Mouse (Mus musculus) neural tube, embryonic 12.5 days (tissue): ENCODE measurements around the gene Ccdc186. TPM values are rescaled to one million over a fixed set of nuclear protein-coding genes. Genes with fewer than 3 reads are reported as not detected.
A peak's percentile ranks its signal among the peaks of the same experiment; 100 is the strongest.
"Not testable (repeated sequence)": the region's sequence is repeated elsewhere in the genome, so short reads cannot be mapped to it uniquely, and the experiment has no call there.

Experiments
- ATAC-seq: fragments of 200-750 bp; cut with Nextera tagmentation; 2 replicates; pipeline ENCODE4 v1.8.0; 2017; ENCODE audit warnings: low read depth, mild to moderate bottlenecking, moderate TSS enrichment, moderate library complexity; ENCODE audit not compliant: low FRiP score
- H3K27ac ChIP-seq: fragments of 300-500 bp; sonication (generic); 2 replicates; pipeline ENCODE4 v1.5.1; 2016
- H3K27me3 ChIP-seq: fragments of 300-500 bp; sonication (generic); replicated peaks from 2 replicates; pipeline ENCODE4 v1.6.1; 2016; ENCODE audit warnings: mild to moderate bottlenecking
- H3K36me3 ChIP-seq: fragments of 300-500 bp; sonication (generic); 2 replicates; pipeline ENCODE4 v1.6.1; 2016; ENCODE audit warnings: mild to moderate bottlenecking
- H3K4me1 ChIP-seq: fragments of 300-500 bp; sonication (generic); 2 replicates; pipeline ENCODE4 v1.6.1; 2016
- H3K4me2 ChIP-seq: fragments of 300-500 bp; sonication (generic); replicated peaks from 2 replicates; pipeline ENCODE4 v1.6.1; 2016; ENCODE audit warnings: mild to moderate bottlenecking
- H3K4me3 ChIP-seq: fragments of 300-500 bp; sonication (generic); 2 replicates; pipeline ENCODE4 v1.5.1; 2016
- H3K9ac ChIP-seq: fragments of 300-500 bp; sonication (generic); 2 replicates; pipeline ENCODE4 v1.6.1; 2016; ENCODE audit warnings: mild to moderate bottlenecking
- H3K9me3 ChIP-seq: fragments of 300-500 bp; sonication (generic); 2 replicates; pipeline ENCODE4 v1.6.1; 2016; ENCODE audit warnings: mild to moderate bottlenecking
- WGBS: fragments of 180-500 bp; shearing (Covaris S2); methylation state at CpG from one replicate; pipeline ENCODE4 v1.1.7; 2016; 5-methylcytosine and 5-hydroxymethylcytosine counted together
- polyA plus RNA-seq: library from polyadenylated mRNA; unstranded; fragments of >200 nt; fragmentation: Nextera tagmentation; extraction: Ambion mirVana; gene quantifications from 2 replicates; pipeline ENCODE4 v1.2.1, GENCODE M21; 2016

Ccdc186 gene
- polyA plus RNA-seq, 1 experiment from 2014 or later, result 25.1 TPM

GRCm38 (mm10) chr19:56797376-56797775 is 24.6 kb downstream of the Ccdc186 start:
- Histone ChIP-seq H3K4me2 (no peak overlapping the region), H3K4me1 (no peaks in the 10 kb centered on the region), H3K9ac (no peak overlapping the region), H3K27ac (no peak overlapping the region), H3K9me3 (no peaks in the 10 kb centered on the region), H3K27me3 (no peaks in the 10 kb centered on the region), H3K36me3 (peaks cover 85% of the 10 kb centered on the region), H3K4me3 (no peak overlapping the region)
- WGBS, result 94% methylated on average over 11 of the region's 11 CpGs
- no peak for ATAC-seq

- H3K27me3 ChIP-seq, result no peaks in the 10 kb centered on the region
- no peak overlapping the region for H3K27ac ChIP-seq
- H3K9me3 ChIP-seq, result no peaks in the 10 kb centered on the region
- H3K9ac ChIP-seq, result no peak overlapping the region
- 92% methylated on average over 5 of the region's 5 CpGs for WGBS
- H3K4me1 ChIP-seq, result no peaks in the 10 kb centered on the region
- H3K4me3 ChIP-seq, result no peak overlapping the region
- H3K4me2 ChIP-seq, result no peak overlapping the region
- peaks cover 43% of the 10 kb centered on the region for H3K36me3 ChIP-seq
- ATAC-seq, result no peak
Observed at GRCm38 (mm10) chr19:56788952-56789351, 33.0 kb downstream of the Ccdc186 start.

- no peaks in the 10 kb centered on the region for H3K9me3 ChIP-seq
- H3K9ac ChIP-seq, result no peak overlapping the region
- H3K4me2 ChIP-seq, result no peak overlapping the region
- peaks cover 39% of the 10 kb centered on the region for H3K36me3 ChIP-seq
- H3K27ac ChIP-seq, result no peak overlapping the region
- H3K4me1 ChIP-seq, result no peaks in the 10 kb centered on the region
- no peak for ATAC-seq
- 87% methylated on average over 7 of the region's 7 CpGs for WGBS
- H3K27me3 ChIP-seq, result no peaks in the 10 kb centered on the region
- H3K4me3 ChIP-seq, result no peak overlapping the region
Observed at GRCm38 (mm10) chr19:56787911-56788310, 34.1 kb downstream of the Ccdc186 start.

- H3K36me3 ChIP-seq, ATAC-seq, H3K9me3 ChIP-seq, H3K4me3 ChIP-seq, H3K4me2 ChIP-seq, H3K4me1 ChIP-seq, H3K27ac ChIP-seq, H3K9ac ChIP-seq: not testable (repeated sequence)
- 94% methylated on average over 7 of the region's 7 CpGs for WGBS
- peaks cover 19% of the 10 kb centered on the region for H3K27me3 ChIP-seq
Observed at GRCm38 (mm10) chr19:56778532-56778931, 43.5 kb downstream of the Ccdc186 start.

- ATAC-seq, result no peak
- H3K4me1 ChIP-seq, result peaks cover 7% of the 10 kb centered on the region; the same call in 1 of the 2 replicates
- H3K9me3 ChIP-seq, result no peaks in the 10 kb centered on the region
- H3K4me2 ChIP-seq, result no peak overlapping the region
- H3K27me3 ChIP-seq, result peaks cover 19% of the 10 kb centered on the region
- H3K36me3 ChIP-seq, result no peaks in the 10 kb centered on the region
- no peak overlapping the region for H3K9ac ChIP-seq
- 43% methylated on average over 16 of the region's 16 CpGs for WGBS
- H3K27ac ChIP-seq, result no peak overlapping the region
- no peak overlapping the region for H3K4me3 ChIP-seq
Observed at GRCm38 (mm10) chr19:56776719-56777382, 45.1 kb downstream of the Ccdc186 start.

- H3K27me3 ChIP-seq, result peaks cover 19% of the 10 kb centered on the region
- peaks cover 7% of the 10 kb centered on the region; the same call in 1 of the 2 replicates for H3K4me1 ChIP-seq
- peak overlapping the region; percentile 23; the same call in 1 of the 2 replicates for H3K9ac ChIP-seq
- peak overlapping the region; percentile 59 for H3K4me2 ChIP-seq
- no peak overlapping the region for H3K27ac ChIP-seq
- ATAC-seq, result no peak
- no peaks in the 10 kb centered on the region for H3K9me3 ChIP-seq
- 4% methylated on average over 18 of the region's 18 CpGs for WGBS
- H3K36me3 ChIP-seq, result no peaks in the 10 kb centered on the region
- no peak overlapping the region for H3K4me3 ChIP-seq
Observed at GRCm38 (mm10) chr19:56775893-56776718, 45.9 kb downstream of the Ccdc186 start.

- Histone ChIP-seq H3K4me2 (peak overlapping the region; percentile 59), H3K9me3 (no peaks in the 10 kb centered on the region), H3K36me3 (no peaks in the 10 kb centered on the region), H3K27ac (no peak overlapping the region), H3K4me3 (no peak overlapping the region), H3K4me1 (peaks cover 7% of the 10 kb centered on the region; the same call in 1 of the 2 replicates), H3K27me3 (peaks cover 19% of the 10 kb centered on the region), H3K9ac (peak overlapping the region; percentile 23; the same call in 1 of the 2 replicates)
- ATAC-seq, result no peak
- 35% methylated on average over 24 of the region's 24 CpGs for WGBS
Observed at GRCm38 (mm10) chr19:56774971-56775892, 46.8 kb downstream of the Ccdc186 start.

- no peak overlapping the region for H3K27ac ChIP-seq
- 79% methylated on average over 9 of the region's 9 CpGs for WGBS
- H3K27me3 ChIP-seq, result peaks cover 19% of the 10 kb centered on the region
- no peak for ATAC-seq
- H3K9ac ChIP-seq, result no peak overlapping the region
- no peaks in the 10 kb centered on the region for H3K36me3 ChIP-seq
- no peak overlapping the region for H3K4me3 ChIP-seq
- H3K9me3 ChIP-seq, result no peaks in the 10 kb centered on the region
- H3K4me2 ChIP-seq, result no peak overlapping the region
- peaks cover 7% of the 10 kb centered on the region; the same call in 1 of the 2 replicates for H3K4me1 ChIP-seq
Observed at GRCm38 (mm10) chr19:56774408-56774962, 47.5 kb downstream of the Ccdc186 start.

GRCm38 (mm10) chr19:56773393-56773971 is 48.5 kb downstream of the Ccdc186 start:
- H3K4me1 ChIP-seq, result peaks cover 7% of the 10 kb centered on the region; the same call in 1 of the 2 replicates
- no peaks in the 10 kb centered on the region for H3K9me3 ChIP-seq
- peaks cover 19% of the 10 kb centered on the region for H3K27me3 ChIP-seq
- no peak for ATAC-seq
- no peak overlapping the region for H3K4me2 ChIP-seq
- H3K36me3 ChIP-seq, result no peaks in the 10 kb centered on the region
- no peak overlapping the region for H3K27ac ChIP-seq
- H3K4me3 ChIP-seq, result no peak overlapping the region
- 49% methylated on average over 10 of the region's 10 CpGs for WGBS
- H3K9ac ChIP-seq, result no peak overlapping the region

- no peak overlapping the region for H3K27ac ChIP-seq
- ATAC-seq, result no peak
- no peak overlapping the region for H3K4me3 ChIP-seq
- H3K27me3 ChIP-seq, result peaks cover 11% of the 10 kb centered on the region
- no peaks in the 10 kb centered on the region for H3K9me3 ChIP-seq
- H3K36me3 ChIP-seq, result no peaks in the 10 kb centered on the region
- H3K4me2 ChIP-seq, result no peak overlapping the region
- no peak overlapping the region for H3K9ac ChIP-seq
- peaks cover 7% of the 10 kb centered on the region; the same call in 1 of the 2 replicates for H3K4me1 ChIP-seq
- 88% methylated on average over 7 of the region's 7 CpGs for WGBS
Observed at GRCm38 (mm10) chr19:56772158-56772557, 49.8 kb downstream of the Ccdc186 start.

GRCm38 (mm10) chr19:56769024-56769423 is 53.0 kb downstream of the Ccdc186 start:
- no peak overlapping the region for H3K27ac ChIP-seq
- H3K4me2 ChIP-seq, result no peak overlapping the region
- no peak overlapping the region for H3K4me3 ChIP-seq
- no peaks in the 10 kb centered on the region for H3K27me3 ChIP-seq
- ATAC-seq, result no peak
- H3K4me1 ChIP-seq, result no peaks in the 10 kb centered on the region
- H3K9ac ChIP-seq, result no peak overlapping the region
- 90% methylated on average over 9 of the region's 9 CpGs for WGBS
- H3K36me3 ChIP-seq, result no peaks in the 10 kb centered on the region
- H3K9me3 ChIP-seq, result no peaks in the 10 kb centered on the region
